Mouse (Mus musculus) liver, embryonic 12.5 days (tissue): Measurements from ENCODE around the gene Pip5kl1. TPM values are rescaled to one million over a fixed set of nuclear protein-coding genes. Genes with fewer than 3 reads are reported as not detected.

Source experiments
- ATAC-seq: fragments of 200-750 bp; cut with Nextera tagmentation; 2 replicates; pipeline ENCODE4 v1.8.0; 2017; ENCODE audit warnings: moderate number of reproducible peaks, mild to moderate bottlenecking, moderate library complexity
- H3K27ac ChIP-seq: fragments of 300-500 bp; sonication (generic); 2 replicates; pipeline ENCODE4 v1.5.1; 2016; ENCODE audit warnings: mild to moderate bottlenecking
- H3K27me3 ChIP-seq: fragments of 300-500 bp; sonication (generic); replicated peaks from 2 replicates; pipeline ENCODE4 v1.6.1; 2016; ENCODE audit warnings: mild to moderate bottlenecking, moderate library complexity
- H3K36me3 ChIP-seq: fragments of 300-500 bp; sonication (generic); 2 replicates; pipeline ENCODE4 v1.6.1; 2016; ENCODE audit warnings: mild to moderate bottlenecking, moderate library complexity
- H3K4me1 ChIP-seq: fragments of 300-500 bp; sonication (generic); 2 replicates; pipeline ENCODE4 v1.6.1; 2016
- H3K4me2 ChIP-seq: fragments of 300-500 bp; sonication (generic); 2 replicates; pipeline ENCODE4 v1.6.1; 2016; ENCODE audit warnings: mild to moderate bottlenecking, moderate library complexity
- H3K4me3 ChIP-seq: fragments of 300-500 bp; sonication (generic); 2 replicates; pipeline ENCODE4 v1.5.1; 2016; ENCODE audit warnings: mild to moderate bottlenecking, moderate library complexity
- H3K9ac ChIP-seq: fragments of 300-500 bp; sonication (generic); 2 replicates; pipeline ENCODE4 v1.6.1; 2016; ENCODE audit warnings: mild to moderate bottlenecking, moderate library complexity
- H3K9me3 ChIP-seq: fragments of 300-500 bp; sonication (generic); replicated peaks from 2 replicates; pipeline ENCODE4 v1.6.1; 2016; ENCODE audit warnings: mild to moderate bottlenecking, moderate library complexity
- WGBS: fragments of 180-500 bp; shearing (Covaris S2); methylation state at CpG from one replicate; pipeline ENCODE4 v1.1.7; 2016; ENCODE audit not compliant: insufficient replicate concordance; 5-methylcytosine and 5-hydroxymethylcytosine counted together
- polyA plus RNA-seq: library from polyadenylated mRNA; unstranded; fragments of >200 nt; fragmentation: Nextera tagmentation; extraction: Ambion mirVana; gene quantifications from 2 replicates; pipeline ENCODE4 v1.2.1, GENCODE M21; 2016

The Pip5kl1 gene
- polyA plus RNA-seq, 1 experiment from 2014 or later = not detected

DNA sequence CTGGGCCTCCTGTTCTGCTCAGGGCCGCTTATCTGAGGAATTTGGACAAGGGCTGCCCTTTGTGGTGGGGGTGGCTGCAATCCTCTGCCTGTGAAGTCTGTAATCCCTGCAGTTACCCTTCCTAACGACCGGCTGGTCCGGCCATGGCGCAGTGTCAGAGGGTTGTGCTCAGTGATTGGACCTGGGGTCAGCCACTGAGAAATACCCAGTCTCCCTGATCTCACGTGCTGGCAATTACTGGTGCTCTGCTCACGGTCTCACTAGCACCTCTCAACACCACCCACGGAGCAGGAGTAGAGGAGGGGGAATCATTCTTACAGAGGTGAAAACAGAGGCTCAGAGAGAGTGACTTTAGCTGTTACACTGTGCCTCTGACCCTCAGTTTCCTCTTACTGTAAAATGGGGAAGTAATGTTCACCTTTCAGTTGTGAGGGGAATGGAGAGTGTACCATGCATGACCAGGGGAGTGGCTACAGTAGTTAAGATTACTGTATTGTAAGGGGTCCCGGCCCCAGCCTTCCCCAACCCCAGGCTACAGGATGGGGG is 37.2 kb upstream of the Pip5kl1 start:
- Histone ChIP-seq H3K4me3 (peak overlapping the region; percentile 76), H3K9ac (no peak overlapping the region), H3K4me2 (peak overlapping the region; percentile 100), H3K4me1 (peaks cover 42% of the 10 kb centered on the region), H3K27me3 (peaks cover 66% of the 10 kb centered on the region), H3K27ac (peak overlapping the region; percentile 23), H3K9me3 (no peaks in the 10 kb centered on the region), H3K36me3 (no peaks in the 10 kb centered on the region)
- WGBS = 8% methylated on average over 9 of the region's 9 CpGs
- no peak for ATAC-seq

DNA sequence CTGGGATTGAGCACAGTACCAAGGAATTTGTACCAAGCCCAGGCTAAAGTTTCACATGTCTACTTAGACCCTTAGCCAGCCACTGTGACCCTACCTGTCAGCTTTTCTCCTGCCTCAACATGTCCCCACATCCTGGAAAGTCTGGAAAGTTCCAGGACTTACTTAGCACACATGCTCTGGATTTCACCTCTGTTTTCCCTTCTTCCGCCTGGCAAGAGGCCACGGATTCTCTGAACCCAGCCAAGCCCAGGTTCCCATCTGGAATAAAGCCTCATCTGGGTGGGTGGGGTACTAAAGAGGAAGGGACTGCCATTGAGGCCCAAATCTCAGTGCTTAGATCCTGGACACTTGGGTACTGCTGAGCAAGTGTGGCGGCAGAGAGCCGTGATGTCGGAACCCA is 36.7 kb upstream of the Pip5kl1 start:
- WGBS = 88% methylated on average over 5 of the region's 5 CpGs
- Histone ChIP-seq H3K36me3 (no peaks in the 10 kb centered on the region), H3K4me3 (no peak overlapping the region), H3K9me3 (no peaks in the 10 kb centered on the region), H3K9ac (no peak overlapping the region), H3K4me1 (peaks cover 42% of the 10 kb centered on the region), H3K27ac (no peak overlapping the region), H3K27me3 (peaks cover 66% of the 10 kb centered on the region), H3K4me2 (peak overlapping the region; percentile 100; the same call in 1 of the 2 replicates)
- ATAC-seq = no peak

DNA sequence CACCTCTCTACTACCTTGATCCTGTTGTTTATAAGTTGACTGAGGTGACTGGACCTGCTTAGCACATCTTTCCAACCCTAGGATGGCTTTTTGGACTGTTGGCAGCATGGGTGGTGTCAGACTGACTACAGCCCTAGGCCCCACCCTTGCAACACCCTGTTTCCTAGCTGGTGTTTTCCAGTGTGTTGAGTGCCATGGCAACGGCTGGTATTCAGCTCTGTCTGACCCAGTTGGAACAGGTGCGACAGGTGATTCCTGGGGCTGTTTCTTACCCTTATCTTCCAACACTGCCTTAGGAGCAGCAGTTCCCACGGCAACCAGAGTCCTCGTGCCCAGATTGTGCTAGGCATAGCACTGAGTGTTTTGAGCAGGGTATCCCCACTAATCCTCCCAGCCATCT is 36.1 kb upstream of the Pip5kl1 start:
- WGBS = 66% methylated on average over 4 of the region's 4 CpGs
- no peaks in the 10 kb centered on the region for H3K9me3 ChIP-seq
- ATAC-seq = no peak
- H3K9ac ChIP-seq = no peak overlapping the region
- H3K27ac ChIP-seq = no peak overlapping the region
- H3K27me3 ChIP-seq = peaks cover 61% of the 10 kb centered on the region
- H3K4me3 ChIP-seq = no peak overlapping the region
- no peaks in the 10 kb centered on the region for H3K36me3 ChIP-seq
- H3K4me2 ChIP-seq = no peak overlapping the region
- H3K4me1 ChIP-seq = peaks cover 42% of the 10 kb centered on the region

DNA sequence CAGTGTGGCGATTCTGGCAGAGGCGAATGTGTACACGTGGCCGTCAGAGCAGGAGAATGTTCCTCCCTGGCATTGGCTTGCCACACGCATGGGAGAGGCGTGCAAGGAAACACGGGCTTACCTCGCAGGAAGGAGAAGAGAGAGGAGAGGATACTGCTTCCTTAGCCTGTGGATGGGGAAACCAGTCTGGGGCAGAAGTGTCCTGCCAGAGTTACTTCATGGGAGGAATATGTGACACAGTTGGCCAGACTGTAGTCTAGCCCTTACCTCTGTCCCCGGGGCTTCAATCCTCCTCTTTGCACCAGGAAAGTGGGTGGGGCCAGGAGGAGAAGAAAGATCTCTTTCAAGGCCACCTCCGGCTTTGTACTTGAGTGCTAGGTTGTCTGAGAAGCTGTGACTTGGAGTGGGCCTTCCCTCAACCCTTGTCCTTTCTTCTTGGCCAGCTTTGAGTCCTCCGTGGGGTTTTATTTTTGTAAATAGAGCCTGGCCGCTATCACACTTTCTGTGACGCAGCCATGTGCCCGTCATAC is 35.1 kb upstream of the Pip5kl1 start:
- H3K9ac ChIP-seq = no peak overlapping the region
- no peaks in the 10 kb centered on the region for H3K36me3 ChIP-seq
- no peak overlapping the region for H3K4me2 ChIP-seq
- peaks cover 59% of the 10 kb centered on the region for H3K27me3 ChIP-seq
- no peaks in the 10 kb centered on the region for H3K9me3 ChIP-seq
- H3K27ac ChIP-seq = no peak overlapping the region
- no peak overlapping the region for H3K4me3 ChIP-seq
- H3K4me1 ChIP-seq = peaks cover 35% of the 10 kb centered on the region
- WGBS = 66% methylated on average over 14 of the region's 14 CpGs
- ATAC-seq = no peak

DNA sequence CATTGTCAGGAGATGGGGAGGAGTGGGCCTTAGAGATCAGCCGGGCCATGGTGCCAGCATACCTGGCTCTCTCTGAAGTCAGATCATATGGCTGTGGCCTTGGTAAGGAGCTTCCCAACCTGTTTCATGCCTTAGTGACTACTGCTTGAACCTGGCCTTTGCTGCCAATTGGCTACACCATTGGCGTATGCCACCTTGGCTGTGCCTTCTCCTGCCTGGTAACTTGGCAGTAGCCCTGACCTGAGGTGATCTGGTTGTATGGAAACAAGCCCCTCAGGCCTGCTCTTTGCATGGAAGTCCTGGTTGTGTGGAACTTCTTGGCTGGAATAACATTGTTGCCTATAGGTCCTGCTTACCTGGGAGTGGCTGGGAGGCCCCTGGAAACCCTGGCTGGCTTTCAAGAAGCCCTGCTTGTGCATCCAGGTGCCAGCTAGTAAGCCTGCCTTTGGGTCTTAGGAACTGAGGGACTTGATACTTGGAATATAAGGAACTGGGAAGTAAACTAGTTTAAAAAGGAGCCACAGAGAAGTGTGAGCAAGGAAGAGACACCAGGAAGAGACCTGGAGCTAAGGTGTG is 33.2 kb upstream of the Pip5kl1 start:
- peaks cover 46% of the 10 kb centered on the region for H3K27me3 ChIP-seq

DNA sequence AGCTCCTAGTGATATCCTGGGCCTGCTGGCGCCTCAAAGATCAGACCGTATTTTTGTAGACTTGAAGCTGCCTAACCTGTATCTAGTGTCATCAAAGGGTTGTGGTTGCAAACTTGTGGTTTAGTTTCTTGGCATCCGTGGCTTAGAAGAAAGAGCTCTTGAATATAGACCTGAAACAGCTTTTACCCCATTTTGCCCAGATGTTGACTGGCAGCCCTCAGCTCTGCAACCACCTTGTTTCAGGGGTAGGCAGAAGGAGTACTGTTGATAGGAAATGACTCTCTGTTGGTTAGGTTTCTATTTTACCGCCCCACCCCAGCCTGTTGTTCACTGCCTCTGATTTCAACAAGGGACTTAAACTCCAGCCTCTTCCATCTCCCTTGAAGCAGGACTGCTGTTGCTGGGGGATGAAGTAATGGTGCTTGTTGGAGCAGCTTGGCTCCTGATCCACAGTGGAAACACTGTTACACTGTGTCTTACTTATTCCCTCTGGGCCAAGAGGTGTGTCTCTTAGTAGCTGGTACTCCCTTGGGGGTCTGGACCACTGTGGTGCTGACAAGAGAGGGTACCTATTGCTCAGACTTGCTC is 32.5 kb upstream of the Pip5kl1 start:
- H3K4me3 ChIP-seq = no peak overlapping the region
- WGBS = 40% methylated on average over 4 of the region's 4 CpGs
- H3K9ac ChIP-seq = no peak overlapping the region
- H3K27me3 ChIP-seq = peaks cover 39% of the 10 kb centered on the region
- H3K4me2 ChIP-seq = no peak overlapping the region
- ATAC-seq = no peak
- H3K4me1 ChIP-seq = peaks cover 13% of the 10 kb centered on the region
- H3K36me3 ChIP-seq = no peaks in the 10 kb centered on the region
- no peak overlapping the region for H3K27ac ChIP-seq
- H3K9me3 ChIP-seq = no peaks in the 10 kb centered on the region

More for the DNA sequence above, 33.2 kb upstream of the Pip5kl1 start:
- H3K27ac ChIP-seq = no peak overlapping the region
- H3K4me1 ChIP-seq = peaks cover 20% of the 10 kb centered on the region
- no peaks in the 10 kb centered on the region for H3K9me3 ChIP-seq
- WGBS = 76% methylated on average over 2 of the region's 2 CpGs
- H3K4me2 ChIP-seq = no peak overlapping the region
- H3K9ac ChIP-seq = no peak overlapping the region
- H3K36me3 ChIP-seq = no peaks in the 10 kb centered on the region
- no peak overlapping the region for H3K4me3 ChIP-seq
- ATAC-seq = no peak

DNA sequence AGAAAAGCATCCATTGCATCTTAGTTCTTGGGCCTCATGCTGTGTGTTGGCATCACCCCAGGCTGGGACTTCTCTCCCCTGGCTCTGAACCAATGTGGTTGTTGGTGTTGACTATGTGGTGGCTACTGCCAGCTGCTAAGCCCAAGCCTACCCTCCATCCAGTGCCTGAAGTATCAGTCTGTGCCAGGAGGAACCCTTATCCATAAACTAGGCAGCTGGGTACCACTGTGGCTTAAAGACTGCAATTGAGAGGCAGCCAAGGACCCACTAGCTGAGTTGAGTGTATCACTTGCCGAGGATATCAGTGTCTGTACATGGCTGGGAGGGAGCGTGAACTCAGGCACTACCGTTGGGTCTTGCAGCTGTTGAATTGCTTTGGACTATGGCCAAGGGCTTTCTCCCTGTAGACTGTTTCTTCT is 31.6 kb upstream of the Pip5kl1 start:
- Histone ChIP-seq H3K27me3 (peaks cover 30% of the 10 kb centered on the region), H3K4me2 (no peak overlapping the region), H3K27ac (no peak overlapping the region), H3K36me3 (no peaks in the 10 kb centered on the region), H3K9ac (no peak overlapping the region), H3K4me3 (no peak overlapping the region), H3K4me1 (peaks cover 4% of the 10 kb centered on the region), H3K9me3 (no peaks in the 10 kb centered on the region)
- no peak for ATAC-seq
- 79% methylated on average over 3 of the region's 3 CpGs for WGBS

DNA sequence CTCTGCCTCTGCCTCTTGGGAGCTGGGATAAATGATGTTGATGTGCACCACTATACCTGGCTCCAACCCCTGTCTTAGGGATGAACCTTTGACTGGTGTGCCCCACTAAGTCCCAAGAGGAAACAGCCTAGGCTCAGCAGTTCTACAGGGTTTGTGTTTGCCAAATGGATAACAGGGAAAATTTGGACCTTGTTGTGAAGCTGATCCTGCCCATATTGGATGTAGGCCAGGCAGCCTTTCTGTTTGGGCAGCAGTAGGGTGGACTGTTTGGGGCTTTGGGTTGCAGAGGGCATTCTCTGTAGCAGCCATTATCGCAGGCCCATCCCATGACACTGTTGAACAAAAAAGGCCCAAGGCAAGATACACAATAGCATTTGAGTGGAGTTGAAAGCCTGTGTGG is 27.6 kb upstream of the Pip5kl1 start:
- Histone ChIP-seq H3K9me3 (no peaks in the 10 kb centered on the region), H3K4me3 (no peak overlapping the region), H3K36me3 (no peaks in the 10 kb centered on the region), H3K9ac (no peak overlapping the region), H3K4me2 (no peak overlapping the region), H3K27me3 (no peaks in the 10 kb centered on the region), H3K27ac (no peak overlapping the region), H3K4me1 (no peaks in the 10 kb centered on the region)
- 79% methylated on average over 1 of the region's 1 CpGs for WGBS
- ATAC-seq = no peak

DNA sequence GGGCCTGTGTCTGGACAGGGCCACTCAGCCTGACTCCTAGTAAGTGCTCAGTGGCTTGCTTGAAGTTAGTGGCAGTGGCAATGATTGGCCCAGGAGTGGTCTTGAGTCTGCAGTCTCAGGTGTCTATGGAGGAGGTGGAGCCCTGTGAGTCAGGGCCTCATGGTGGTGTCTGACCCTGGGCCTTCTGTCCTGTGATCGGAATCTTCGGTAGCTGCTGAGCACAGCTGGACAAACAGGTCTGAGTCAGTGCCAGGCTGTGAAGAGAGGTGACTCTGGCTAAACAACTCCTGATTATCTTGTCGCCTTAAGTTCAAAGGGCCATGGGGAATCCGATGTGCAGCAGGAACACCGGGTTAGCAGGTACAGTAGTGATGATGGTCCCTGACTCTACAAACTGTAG is 27.2 kb upstream of the Pip5kl1 start:
- Histone ChIP-seq H3K4me3 (no peak overlapping the region), H3K9me3 (no peaks in the 10 kb centered on the region), H3K9ac (no peak overlapping the region), H3K27me3 (no peaks in the 10 kb centered on the region), H3K4me1 (no peaks in the 10 kb centered on the region), H3K4me2 (no peak overlapping the region), H3K36me3 (no peaks in the 10 kb centered on the region), H3K27ac (no peak overlapping the region)
- 73% methylated on average over 5 of the region's 5 CpGs for WGBS
- ATAC-seq = no peak

DNA sequence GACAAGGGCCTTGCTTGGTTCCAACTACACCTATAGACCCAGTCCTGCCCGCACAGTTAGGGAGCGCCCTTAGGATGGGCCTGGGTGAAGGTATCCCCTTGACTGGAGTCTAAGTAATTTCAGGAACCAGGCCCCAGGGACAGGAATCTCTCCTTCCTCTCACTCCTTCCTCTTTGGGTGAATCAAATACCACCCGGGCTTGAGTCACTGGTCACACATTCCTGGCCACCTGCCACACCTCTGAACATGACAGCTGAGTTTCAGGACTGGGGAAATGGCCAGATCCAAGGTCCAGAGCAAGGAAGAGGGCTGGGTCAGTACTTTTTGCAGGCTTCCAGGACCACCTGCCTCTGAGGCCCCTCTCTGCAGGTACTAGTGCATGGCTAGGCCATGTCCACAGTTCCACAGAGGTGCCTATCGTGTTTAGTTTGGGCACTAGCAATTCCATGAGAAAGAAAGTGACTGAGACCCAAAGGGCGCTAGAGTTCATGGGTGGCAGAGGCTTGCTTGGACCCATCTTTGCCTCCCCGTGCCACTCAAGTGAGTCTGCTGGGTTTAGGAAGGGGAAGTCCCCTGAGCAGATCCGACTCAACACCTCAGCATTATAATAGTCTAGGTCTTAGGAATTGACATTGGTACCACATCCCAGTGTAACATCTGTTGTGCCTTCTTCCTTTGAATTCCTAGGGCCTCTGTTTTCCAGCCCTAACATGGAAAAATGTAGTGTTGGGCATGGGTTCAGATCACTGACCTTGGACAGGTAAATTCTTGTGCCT is 26.4 kb upstream of the Pip5kl1 start:
- Histone ChIP-seq H3K4me1 (no peaks in the 10 kb centered on the region), H3K27me3 (no peaks in the 10 kb centered on the region), H3K27ac (no peak overlapping the region), H3K9ac (no peak overlapping the region), H3K36me3 (no peaks in the 10 kb centered on the region), H3K4me3 (no peak overlapping the region), H3K4me2 (no peak overlapping the region), H3K9me3 (no peaks in the 10 kb centered on the region)
- 61% methylated on average over 7 of the region's 7 CpGs for WGBS
- no peak for ATAC-seq

DNA sequence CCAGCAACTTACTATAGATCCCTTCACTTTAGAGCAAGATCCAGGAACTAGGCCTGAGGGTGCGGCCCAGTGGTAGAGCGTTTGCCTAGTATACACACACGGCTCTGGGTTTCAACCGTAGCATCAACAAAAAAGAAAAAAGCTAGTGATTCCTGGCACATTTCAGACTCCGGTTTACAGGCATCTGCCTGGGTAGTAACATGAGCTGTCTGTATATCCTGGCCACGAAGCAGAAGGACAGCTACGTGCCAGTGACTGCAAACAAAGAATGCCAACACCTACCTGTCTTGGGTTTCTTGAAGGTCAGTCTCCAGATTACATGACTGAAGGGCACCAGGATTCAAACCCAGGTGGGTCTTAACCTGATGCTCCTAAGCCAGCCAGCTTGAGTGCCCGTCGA is 25.4 kb upstream of the Pip5kl1 start:
- no peak overlapping the region for H3K27ac ChIP-seq
- no peak overlapping the region for H3K4me2 ChIP-seq
- H3K27me3 ChIP-seq = no peaks in the 10 kb centered on the region
- ATAC-seq = no peak
- H3K9ac ChIP-seq = no peak overlapping the region
- H3K36me3 ChIP-seq = no peaks in the 10 kb centered on the region
- 0 out of 2 replicates have a peak, but pooled peaks cover 3% of the 10 kb centered on the region for H3K4me1 ChIP-seq
- no peaks in the 10 kb centered on the region for H3K9me3 ChIP-seq
- H3K4me3 ChIP-seq = no peak overlapping the region
- WGBS = 78% methylated on average over 9 of the region's 9 CpGs

DNA sequence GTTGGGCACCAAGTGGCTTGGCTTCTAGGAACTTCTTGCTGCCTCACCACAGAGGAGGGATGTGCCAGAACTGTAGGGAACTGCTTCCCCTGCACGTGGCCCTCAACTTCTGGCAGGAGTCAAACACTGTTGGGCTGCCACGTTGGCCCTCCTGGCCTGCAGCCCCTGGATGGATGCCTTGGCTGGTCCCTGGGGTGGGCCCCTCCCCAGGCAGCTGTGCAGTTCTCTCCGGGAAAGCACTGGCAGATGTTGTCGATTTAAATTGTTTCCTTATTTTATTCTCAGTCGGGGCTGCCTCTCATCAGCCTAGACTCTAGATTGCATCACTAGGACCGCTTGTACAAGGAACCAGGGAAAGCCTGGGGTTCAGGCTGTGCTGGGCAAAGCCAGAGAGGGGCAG is 24.8 kb upstream of the Pip5kl1 start:
- no peak overlapping the region for H3K9ac ChIP-seq
- H3K27ac ChIP-seq = no peak overlapping the region
- no peak for ATAC-seq
- H3K4me1 ChIP-seq = 0 out of 2 replicates have a peak, but pooled peaks cover 6% of the 10 kb centered on the region
- 61% methylated on average over 6 of the region's 6 CpGs for WGBS
- H3K4me2 ChIP-seq = no peak overlapping the region
- H3K27me3 ChIP-seq = no peaks in the 10 kb centered on the region
- H3K4me3 ChIP-seq = no peak overlapping the region
- no peaks in the 10 kb centered on the region for H3K9me3 ChIP-seq
- H3K36me3 ChIP-seq = no peaks in the 10 kb centered on the region
